In genomic region chr16:18164642-18165238, GRCm38 (mm10) we compare ENCODE assay signal across 19 mouse cellular contexts. TPM values are rescaled to one million over a fixed set of nuclear protein-coding genes. Genes with fewer than 3 reads are reported as not detected.
DNase-seq lines count a peak whose midpoint lies in the region; ATAC-seq and TF ChIP-seq lines count a peak whose summit lies in the region.
"Had no signal": no experiment of that assay in that cellular context is flagged by ENCODE, and none has a peak within 500 bp of the region (broad histone marks: within the 10 kb centered on the region; RNA-seq: fewer than 3 reads in every experiment).

No protein-coding gene starts in this region.

- no peaks in the 10 kb centered on the region for H3K27me3 ChIP-seq in cerebellum, adult 2 months (ENCODE audit: control insufficient read depth, insufficient read depth, low read length)
- H3K27me3 ChIP-seq in neural tube, embryonic 13.5 days: no peaks in the 10 kb centered on the region
- no peaks in the 10 kb centered on the region for H3K27me3 ChIP-seq in midbrain, embryonic 13.5 days
- H3K27me3 ChIP-seq: limb, embryonic 15.5 days had no signal

- H3K9ac ChIP-seq in neural tube, embryonic 13.5 days: no peak overlapping the region
- H3K9ac ChIP-seq in midbrain, embryonic 13.5 days (replicated peaks): 0 out of 2 replicates have a peak overlapping the region, but pooled peaks have one; percentile 28
- H3K9ac ChIP-seq: limb, embryonic 15.5 days had no signal

- DNase-seq in cerebellum, adult 2 months: peak; percentile 42 to 60
- DNase-seq in neural tube, embryonic 10.5 days (ENCODE audit: extremely low spot score, low spot score): no peak
- DNase-seq in frontal cortex, postnatal 36 days (ENCODE audit: low spot score in 2 of 2): no peak
- DNase-seq: adrenal gland, postnatal 25 days; kidney, postnatal 10 days; lung, adult 18-20 months; lung, postnatal 4 days had no signal

- ATAC-seq in cerebellum, adult (ENCODE audit: insufficient number of reproducible peaks, low FRiP score, low TSS enrichment): no peak
- ATAC-seq in neural tube, embryonic 13.5 days (ENCODE audit: low read depth): peak; percentile 16; the same call in 1 of the 2 replicates
- ATAC-seq in midbrain, embryonic 13.5 days: peak; percentile 55
- no peak for ATAC-seq in erythroid progenitor cell, adult 5-6 weeks (replicated peaks; ENCODE audit: low FRiP score, poor library complexity, severe bottlenecking)
- ATAC-seq: intestine, embryonic 16.5 days had no signal

- peaks cover 19% of the 10 kb centered on the region for H3K4me1 ChIP-seq in cerebellum, adult 2 months (ENCODE audit: control insufficient read depth, insufficient read depth, low read length)
- H3K4me1 ChIP-seq in neural tube, embryonic 13.5 days (replicated peaks): peaks cover 74% of the 10 kb centered on the region
- peaks cover 59% of the 10 kb centered on the region for H3K4me1 ChIP-seq in midbrain, embryonic 13.5 days (replicated peaks)

- H3K27ac ChIP-seq in cerebellum, adult 2 months (ENCODE audit: insufficient read depth, low read length): no peak overlapping the region
- no peak overlapping the region for H3K27ac ChIP-seq in neural tube, embryonic 13.5 days (replicated peaks)
- peak overlapping the region; percentile 35; the same call in 1 of the 2 replicates for H3K27ac ChIP-seq in midbrain, embryonic 13.5 days
- H3K27ac ChIP-seq: limb, embryonic 15.5 days had no signal

- H3K4me2 ChIP-seq in neural tube, embryonic 13.5 days: no peak overlapping the region
- H3K4me2 ChIP-seq in midbrain, embryonic 13.5 days (replicated peaks): no peak overlapping the region; the same call in 1 of the 2 replicates
- H3K4me2 ChIP-seq: limb, embryonic 15.5 days had no signal

- TF ChIP-seq POLR2A in cerebellum, adult 2 months (IDR thresholded peaks at IDR 0.05; ENCODE audit: borderline replicate concordance, insufficient read depth, low read length): no peak

- H3K36me3 ChIP-seq in neural tube, embryonic 13.5 days: no peaks in the 10 kb centered on the region
- H3K36me3 ChIP-seq in midbrain, embryonic 13.5 days: no peaks in the 10 kb centered on the region
- H3K36me3 ChIP-seq: limb, embryonic 15.5 days had no signal

- TF ChIP-seq CTCF in cerebellum, adult 2 months (IDR thresholded peaks at IDR 0.05; ENCODE audit: borderline replicate concordance, insufficient read depth, low read depth, low read length): no peak

- 27% methylated on average over 2 of the region's 2 CpGs for WGBS in cerebellum, adult 2 months
- WGBS in neural tube, embryonic 13.5 days: 33% methylated on average over 2 of the region's 2 CpGs
- WGBS in midbrain, embryonic 13.5 days: 18% methylated on average over 2 of the region's 2 CpGs

- no peaks in the 10 kb centered on the region for H3K9me3 ChIP-seq in neural tube, embryonic 13.5 days
- H3K9me3 ChIP-seq in midbrain, embryonic 13.5 days: no peaks in the 10 kb centered on the region
- H3K9me3 ChIP-seq: limb, embryonic 15.5 days had no signal

- H3K4me3 ChIP-seq in cerebellum, adult 2 months (replicated peaks; ENCODE audit: insufficient read depth, low read depth, low read length): no peak overlapping the region
- no peak overlapping the region for H3K4me3 ChIP-seq in neural tube, embryonic 13.5 days
- no peak overlapping the region for H3K4me3 ChIP-seq in midbrain, embryonic 13.5 days (replicated peaks)
- H3K4me3 ChIP-seq: erythroblast, embryonic 14.5 days; limb, embryonic 15.5 days had no signal

RNA-seq across cellular contexts. Expression of gene Rtn4r, which starts 37.3 kb away (rescaled TPM):
- polyA plus RNA-seq in cerebellum, adult 2 months (2012; rRNA removed): 82.9 and 97.4 TPM in 2 replicates
- 19.6 and 23.9 TPM in 2 replicates for polyA plus RNA-seq in neural tube, embryonic 13.5 days (2015; fragmentation: Nextera tagmentation; extraction: Ambion mirVana)
- polyA plus RNA-seq in midbrain, embryonic 13.5 days (2015; fragmentation: Nextera tagmentation; extraction: Ambion mirVana): 10.4 and 13.4 TPM in 2 replicates
- 1.4 TPM in 1 of 2 replicates, not detected in the other for total RNA-seq in erythroid progenitor cell, adult 5-6 weeks (2015; ENCODE audit: low replicate concordance)
- 1.6 TPM in 1 of 2 replicates, not detected in the other for total RNA-seq in erythroid progenitor cell, adult 5-6 weeks (2017; ENCODE audit: low replicate concordance)
- total RNA-seq: adrenal gland, postnatal 25 days had no signal

RNA-seq across cellular contexts. Expression of gene Ccdc188, which starts 52.9 kb away (rescaled TPM):
- not detected in 2 replicates for polyA plus RNA-seq in cerebellum, adult 2 months (2012; rRNA removed)
- polyA plus RNA-seq in neural tube, embryonic 13.5 days (2015; fragmentation: Nextera tagmentation; extraction: Ambion mirVana): not detected in 2 replicates
- polyA plus RNA-seq in midbrain, embryonic 13.5 days (2015; fragmentation: Nextera tagmentation; extraction: Ambion mirVana): 0.09 TPM in 1 of 2 replicates, not detected in the other
- not detected in 2 replicates for total RNA-seq in erythroid progenitor cell, adult 5-6 weeks (2015; ENCODE audit: low replicate concordance)
- not detected in 2 replicates for total RNA-seq in erythroid progenitor cell, adult 5-6 weeks (2017; ENCODE audit: low replicate concordance)
- total RNA-seq: adrenal gland, postnatal 25 days; ES-E14; granulocyte monocyte progenitor cell, adult 5-6 weeks had no signal
- polyA plus RNA-seq: erythroblast, embryonic 14.5 days; heart, embryonic 16.5 days; intestine, embryonic 16.5 days; limb, embryonic 15.5 days; small intestine, adult 2 months; stomach, embryonic 14.5 days had no signal

Comparison
In these comparisons a context has a peak if more than half of its experiments do, and no peak if none do; other contexts are left out.
1. DNase-seq: peak in cerebellum, adult 2 months (2 of 2); none in neural tube, embryonic 10.5 days (single experiment) and frontal cortex, postnatal 36 days (0 of 2).
2. ATAC-seq: peak in neural tube, embryonic 13.5 days (single experiment) and midbrain, embryonic 13.5 days (single experiment); none in cerebellum, adult (single experiment) and erythroid progenitor cell, adult 5-6 weeks (single experiment).